Mouse (Mus musculus) megakaryocyte, embryonic 14.5 days (primary cell): Measurements from ENCODE around the gene Tpgs1.

Experiments
- FLI1 ChIP-seq: IDR thresholded peaks from 2 replicates; pipeline ENCODE4 v1.6.1; 2012; ENCODE audit warnings: low read length, inconsistent platforms, mixed read lengths
- GATA1 ChIP-seq: IDR thresholded peaks from 3 replicates; pipeline ENCODE4 v1.6.1; 2012; ENCODE audit warnings: mixed read lengths, low read length, inconsistent platforms, borderline replicate concordance

DNA sequence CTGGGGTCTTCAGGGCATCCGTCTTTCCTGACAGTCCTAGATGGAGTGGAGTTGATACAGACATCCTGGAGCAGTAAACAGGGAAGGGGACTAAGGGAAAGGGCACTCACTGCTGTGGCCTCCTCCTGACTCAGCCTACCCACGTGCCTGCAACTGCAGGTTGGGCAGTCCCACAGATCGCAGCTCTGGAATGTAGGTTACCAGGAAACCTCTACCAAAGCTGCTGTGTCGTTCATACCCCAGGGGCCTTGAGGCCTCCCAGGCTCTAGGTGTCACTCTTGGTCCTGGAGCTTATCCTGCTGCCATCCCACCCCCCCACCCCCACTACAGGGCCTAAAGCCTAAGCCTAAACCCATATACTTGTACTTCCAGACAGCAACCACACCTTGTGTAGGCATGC is 38.6 kb downstream of the Tpgs1 start:
- TF ChIP-seq GATA1 (no peak), FLI1 (no peak)
